Mouse (Mus musculus) telencephalon, adult 2 months (tissue): ENCODE measurements at regions not wholly inside any gene's neighbourhood (a gene's known extent, or its start where the extent isn't known, plus 50 kb on each side); places are given as distances from the start of the nearest gene placed in this dataset.

ENCODE experiments used
- DNase-seq: peaks from one replicate; pipeline ENCODE4 v3.0.0-alpha.2; 2011; ENCODE audit warnings: low read depth, low spot score

GRCm38 (mm10) chr2:159138603-159139002 lies 344.0 kb downstream of the Dhx35 start:
- DNase-seq: no peak

- DNase-seq: no peak
Observed at GRCm38 (mm10) chr2:159145980-159146379, 351.4 kb downstream of the Dhx35 start.

- DNase-seq: peak; percentile 3
Observed at GRCm38 (mm10) chr2:159163985-159164384, 369.4 kb downstream of the Dhx35 start.

- no peak for DNase-seq
Observed at GRCm38 (mm10) chr2:159168553-159169064, 374.0 kb downstream of the Dhx35 start.

GRCm38 (mm10) chr2:159196156-159196555 lies 401.5 kb downstream of the Dhx35 start:
- DNase-seq: peak; percentile 2

- DNase-seq: no peak
Observed at GRCm38 (mm10) chr2:159232266-159232665, 437.7 kb downstream of the Dhx35 start.

GRCm38 (mm10) chr2:159235000-159235399 lies 440.4 kb downstream of the Dhx35 start:
- no peak for DNase-seq

GRCm38 (mm10) chr2:159250065-159250464 lies 455.5 kb downstream of the Dhx35 start:
- DNase-seq: peak; percentile 36

GRCm38 (mm10) chr2:159250993-159251665 lies 456.5 kb downstream of the Dhx35 start:
- no peak for DNase-seq

- no peak for DNase-seq
Observed at GRCm38 (mm10) chr2:159270221-159271080, 475.8 kb downstream of the Dhx35 start.

- DNase-seq: no peak
Observed at GRCm38 (mm10) chr2:159278896-159279295, 484.3 kb downstream of the Dhx35 start.

GRCm38 (mm10) chr2:159281558-159282320 lies 487.1 kb downstream of the Dhx35 start:
- no peak for DNase-seq

- DNase-seq: no peak
Observed at GRCm38 (mm10) chr2:159284100-159284499, 489.5 kb downstream of the Dhx35 start.

- no peak for DNase-seq
Observed at GRCm38 (mm10) chr2:159284525-159285189, 490.1 kb downstream of the Dhx35 start.

- no peak for DNase-seq
Observed at GRCm38 (mm10) chr2:159287996-159288563, 493.5 kb downstream of the Dhx35 start.

- no peak for DNase-seq
Observed at GRCm38 (mm10) chr2:159290081-159290480, 495.5 kb downstream of the Dhx35 start.

GRCm38 (mm10) chr2:159307001-159307400 lies 512.4 kb downstream of the Dhx35 start:
- DNase-seq: no peak

GRCm38 (mm10) chr2:159334711-159335110 lies 540.1 kb downstream of the Dhx35 start:
- no peak for DNase-seq

GRCm38 (mm10) chr2:159336646-159337045 lies 542.0 kb downstream of the Dhx35 start:
- DNase-seq: peak; percentile 49

- no peak for DNase-seq
Observed at GRCm38 (mm10) chr2:159343624-159344560, 549.3 kb downstream of the Dhx35 start.
